Mouse (Mus musculus) adrenal gland, adult 8-10 months (tissue): ENCODE measurements around the gene Bbs12. TPM values are rescaled to one million over a fixed set of nuclear protein-coding genes. Genes with fewer than 3 reads are reported as not detected.

Source experiments
- DNase-seq: peaks from one replicate; pipeline ENCODE4 v3.0.0; 2022
- total RNA-seq, 4 experiments: library from RNA; stranded (reverse); gene quantifications; 2 replicates each; pipeline ENCODE4 v1.2.4; 2022

The Bbs12 gene
- 10 to 100 TPM in 1 of 4 experiments, 1 to 10 TPM in 3; 5.7 to 10.3 (median 7.2) TPM for total RNA-seq

DNA sequence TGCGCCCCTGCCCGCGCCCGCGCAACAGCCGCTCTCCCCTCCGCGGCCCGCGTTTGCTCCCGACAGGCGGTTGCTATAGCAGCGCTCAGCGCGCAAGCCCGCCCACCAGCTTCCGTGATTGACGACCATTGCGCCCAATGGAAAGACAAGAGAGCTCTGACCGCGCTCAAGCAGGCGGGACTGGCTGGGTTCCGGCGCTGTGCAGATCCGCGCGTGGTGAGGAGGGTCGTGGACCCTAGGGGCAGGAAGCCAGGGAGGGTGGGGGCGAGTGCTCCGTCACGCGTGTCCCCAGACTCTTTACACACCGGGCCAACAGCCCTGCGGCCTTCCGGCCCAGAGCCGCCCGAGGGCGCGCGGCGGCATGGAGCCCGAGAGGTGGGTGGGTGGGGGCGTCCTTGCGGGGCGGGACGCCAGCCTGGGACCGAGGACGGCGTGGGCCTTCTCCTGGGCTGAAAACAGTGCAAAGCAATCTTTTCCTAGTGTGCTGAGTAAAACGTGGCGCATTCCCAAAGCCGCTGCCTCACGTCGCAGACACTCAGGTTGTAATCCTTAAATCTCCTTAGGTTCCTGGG is at the start of gene Bbs12, which contains the start of gene Cetn4:
Gene Bbs12 (plus strand): TSS at position 185 of the 572 bp plus-strand sequence.
Gene Cetn4 (minus strand): TSS at position 339 of the 572 bp plus-strand sequence.
- peak; percentile 92 for DNase-seq

DNA sequence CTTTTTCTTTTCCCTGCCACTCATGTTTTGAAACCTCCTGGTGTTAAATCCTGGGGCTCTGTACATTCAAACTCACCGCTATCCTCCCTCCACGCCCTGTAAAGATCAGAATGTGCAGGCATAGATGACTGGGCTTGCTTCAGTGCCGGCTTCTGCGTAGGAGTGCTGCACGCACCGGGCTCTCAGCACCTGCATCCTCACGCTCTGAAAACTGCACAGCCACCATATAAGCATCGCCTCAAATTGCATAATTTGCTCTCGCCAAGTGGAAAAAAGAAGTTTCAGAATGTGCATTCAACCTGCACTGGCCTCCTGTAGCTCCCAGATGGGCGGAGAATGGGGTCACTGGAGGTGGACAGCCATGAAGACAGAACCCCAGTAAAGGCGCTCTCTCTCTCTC is 44.0 kb upstream of the Bbs12 start:
- no peak for DNase-seq

DNA sequence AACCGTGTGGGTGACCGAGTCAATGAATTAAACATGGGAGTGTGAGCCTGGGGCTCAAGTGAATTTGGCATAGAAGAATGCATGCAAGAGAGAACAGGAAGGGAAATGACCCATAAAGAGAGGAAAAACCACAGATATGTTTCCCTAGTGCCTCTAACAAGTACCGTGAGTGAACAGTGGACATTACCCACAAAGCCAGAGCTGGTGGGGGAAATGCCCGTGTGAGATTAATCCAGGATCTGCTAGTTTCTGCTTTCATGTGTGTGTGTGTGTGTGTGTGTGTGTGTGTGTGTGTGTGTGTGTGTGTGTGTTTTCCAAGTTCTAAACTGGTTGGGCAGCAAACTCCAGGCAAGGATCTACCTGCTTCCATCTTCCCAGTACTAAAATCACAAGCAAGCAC is 42.4 kb upstream of the Bbs12 start:
- no peak for DNase-seq

DNA sequence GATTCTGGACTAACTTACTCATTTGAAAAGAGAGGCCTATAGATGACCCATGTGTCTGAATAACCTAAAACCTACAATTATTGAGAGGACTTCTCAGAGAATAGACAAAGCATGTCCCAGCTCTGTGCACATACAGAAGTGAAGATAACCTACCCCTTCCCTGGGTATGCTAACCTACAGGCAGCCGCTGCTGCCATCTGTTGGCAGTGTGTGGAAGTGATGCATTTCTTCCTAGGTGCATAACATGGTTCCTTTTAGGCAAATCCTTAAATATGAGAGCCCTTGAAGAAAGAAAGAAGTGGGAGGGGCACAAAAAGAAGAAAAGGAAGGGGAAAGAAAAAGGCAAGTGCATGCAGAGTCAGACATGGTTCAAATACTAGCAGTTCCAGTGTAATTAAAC is 41.1 kb upstream of the Bbs12 start:
- DNase-seq: no peak

DNA sequence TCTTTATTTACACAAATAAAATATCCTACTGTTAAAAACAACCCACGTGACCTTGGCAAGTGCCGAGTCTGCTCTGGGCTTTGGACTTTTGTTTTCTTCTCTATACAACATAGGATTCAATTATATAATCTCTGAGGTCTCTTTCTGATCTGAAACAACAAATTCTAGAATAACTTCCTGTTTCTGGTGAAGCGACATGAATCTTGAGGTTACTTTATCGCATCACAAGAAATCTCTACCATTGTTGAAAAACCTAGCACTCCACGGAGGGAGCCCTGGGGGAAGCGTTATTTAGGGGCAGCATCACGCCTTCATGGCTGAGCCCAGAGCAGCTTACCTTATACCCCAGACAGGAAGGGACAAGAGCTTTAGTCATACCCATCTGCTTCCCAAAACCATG is 39.3 kb upstream of the Bbs12 start:
- no peak for DNase-seq

DNA sequence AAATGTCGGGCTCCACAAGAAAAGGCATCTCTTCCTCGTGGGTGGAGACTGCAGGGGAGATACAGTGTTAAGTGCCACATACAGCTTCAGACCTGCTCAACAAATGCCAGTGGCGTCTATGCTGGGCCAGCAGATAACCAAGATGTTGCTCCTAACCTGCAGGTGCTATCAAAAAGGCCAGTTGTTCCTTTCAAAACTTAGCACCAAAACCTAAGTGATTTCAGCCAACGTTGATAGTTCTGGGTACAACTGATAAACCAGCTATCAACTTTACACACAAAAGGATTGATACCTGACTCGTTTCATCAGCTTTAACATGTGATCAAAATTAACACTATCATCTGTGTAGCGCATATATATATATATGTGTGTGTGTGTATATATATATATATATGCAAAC is 37.7 kb upstream of the Bbs12 start:
- no peak for DNase-seq

DNA sequence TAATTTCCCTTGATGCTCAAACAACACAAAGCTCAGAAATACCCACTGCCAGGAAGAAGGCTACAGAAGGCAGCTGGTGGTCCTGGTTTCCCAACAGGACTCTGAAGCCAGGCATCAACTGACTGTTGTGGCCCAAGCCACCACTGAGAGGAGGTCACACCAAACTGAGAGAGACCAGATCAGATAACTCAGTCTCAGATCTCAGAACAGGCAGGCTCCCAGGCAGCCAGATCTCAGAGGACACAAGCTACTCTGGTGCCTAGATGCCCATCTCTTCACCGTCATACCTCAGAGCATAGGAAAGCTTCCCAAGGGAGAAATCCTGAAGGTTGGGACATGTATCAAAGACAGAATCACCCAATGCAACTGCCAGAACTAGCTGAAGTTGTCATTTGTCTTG is 32.1 kb upstream of the Bbs12 start:
- DNase-seq: no peak

DNA sequence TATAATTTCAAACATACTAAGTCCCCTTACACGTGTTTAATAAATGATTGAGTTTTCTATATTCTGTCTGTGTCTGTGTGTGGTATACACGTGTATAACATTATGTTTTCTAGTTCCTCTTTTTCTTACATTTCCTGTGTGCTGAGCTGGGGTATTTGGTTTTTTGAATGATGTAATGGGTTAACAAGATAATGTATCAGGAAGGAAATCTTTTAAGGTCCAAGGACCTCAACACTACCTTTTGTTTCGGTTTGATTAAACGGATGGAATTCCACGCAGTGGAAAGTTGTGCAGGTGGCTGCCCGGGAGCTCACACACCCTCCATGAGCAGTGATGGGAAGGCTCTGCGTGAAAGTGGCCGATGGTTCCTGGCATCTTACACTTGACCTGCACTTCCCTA is 31.5 kb upstream of the Bbs12 start:
- no peak for DNase-seq

DNA sequence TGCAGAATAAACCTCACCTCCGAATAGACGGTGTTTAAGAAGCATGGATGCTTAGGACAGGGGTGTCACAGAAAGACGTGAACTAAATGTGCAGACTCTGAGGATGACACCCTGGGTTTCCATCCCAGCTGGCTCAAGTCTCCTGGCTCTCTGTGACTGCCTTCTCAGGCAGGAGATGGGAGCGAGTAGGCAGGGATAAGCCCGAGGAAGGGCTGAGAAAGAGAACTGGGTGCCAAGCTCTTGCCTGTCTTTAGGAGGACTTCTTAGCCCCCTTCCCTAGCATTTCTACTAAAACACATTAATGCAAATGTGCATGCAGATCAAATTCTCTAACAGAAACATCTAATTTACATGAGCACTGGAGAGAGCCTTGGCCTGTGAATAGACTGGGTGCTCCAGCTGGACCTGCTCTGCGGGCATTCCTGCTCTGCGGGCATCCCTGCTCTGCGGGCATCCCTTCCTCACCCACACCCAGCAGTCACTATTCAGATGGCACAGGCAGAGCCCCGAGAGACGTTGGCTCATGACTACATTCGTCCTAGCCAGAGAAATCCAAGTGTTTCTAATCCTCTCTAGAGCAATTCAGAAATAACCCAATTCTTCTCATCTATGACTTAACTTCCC is 29.9 kb upstream of the Bbs12 start:
- DNase-seq: no peak

DNA sequence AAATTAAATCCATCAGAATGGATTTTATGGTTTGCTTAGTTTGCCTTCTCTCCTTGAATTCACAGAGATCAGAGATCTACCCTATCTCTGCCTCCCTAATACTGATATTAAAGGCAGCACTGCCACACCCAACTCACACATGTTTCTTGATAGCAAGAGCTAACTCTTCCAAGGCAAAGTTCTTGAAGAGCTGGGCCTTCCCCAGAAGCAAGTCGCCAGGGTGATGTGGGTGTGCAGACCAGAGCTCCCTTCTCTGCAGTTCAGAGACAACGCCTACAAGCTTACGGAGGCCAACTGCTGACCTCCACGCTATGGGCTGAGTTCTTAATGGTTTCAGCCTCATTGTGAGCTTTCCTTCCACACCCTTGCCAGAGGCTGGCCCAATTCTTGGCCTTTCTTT is 29.1 kb upstream of the Bbs12 start:
- no peak for DNase-seq

DNA sequence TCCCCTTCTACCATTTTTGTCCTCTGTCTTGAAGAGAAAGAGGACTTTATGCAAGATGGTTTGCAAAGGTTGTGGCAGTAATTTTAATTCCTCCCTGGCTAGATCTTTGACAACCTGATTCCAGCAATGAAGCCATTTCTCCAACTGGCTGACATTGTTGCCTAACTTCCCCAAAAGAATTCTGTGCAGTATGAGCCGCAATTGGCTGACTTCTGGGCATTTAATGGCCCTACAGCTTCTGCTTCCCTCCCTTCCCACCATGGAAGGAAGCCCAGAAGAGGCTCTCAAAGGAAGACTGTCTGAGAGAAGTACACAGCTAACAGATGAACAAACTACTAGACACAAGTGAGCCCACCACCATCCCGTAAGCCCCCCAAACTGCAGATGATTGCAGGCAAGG is 23.1 kb upstream of the Bbs12 start:
- no peak for DNase-seq

DNA sequence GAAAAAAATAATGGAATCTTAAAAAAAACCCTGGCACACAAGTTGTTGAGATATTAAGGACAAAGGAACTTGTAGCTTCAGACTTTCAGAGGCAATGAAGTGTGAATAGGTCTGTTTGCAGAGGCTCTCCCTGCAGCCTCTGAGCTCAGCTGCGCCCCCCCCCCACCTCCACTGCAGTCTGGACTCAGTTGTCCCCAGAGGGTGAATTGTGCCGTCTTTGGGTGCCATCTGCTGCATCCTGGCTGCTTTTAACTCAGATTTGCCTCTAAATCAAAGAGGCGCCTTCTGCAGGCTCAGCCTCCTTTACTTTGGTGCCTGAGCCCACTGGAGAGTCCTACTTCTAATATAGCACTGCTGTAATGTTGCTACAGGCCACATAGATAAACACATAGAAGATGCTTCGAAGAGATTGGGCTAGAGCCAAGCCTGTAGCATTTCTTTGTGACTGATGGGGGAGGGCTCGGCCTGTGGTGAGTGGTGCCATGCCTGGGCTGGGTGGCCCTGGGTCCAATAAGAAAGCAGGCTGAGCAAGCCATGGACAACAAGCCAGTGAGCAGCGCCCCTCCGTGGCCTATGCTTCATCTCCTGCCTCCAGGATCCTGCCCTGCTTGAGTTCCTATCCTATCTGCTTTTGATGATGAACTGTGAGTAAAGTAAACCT is 21.3 kb upstream of the Bbs12 start:
- DNase-seq: no peak

DNA sequence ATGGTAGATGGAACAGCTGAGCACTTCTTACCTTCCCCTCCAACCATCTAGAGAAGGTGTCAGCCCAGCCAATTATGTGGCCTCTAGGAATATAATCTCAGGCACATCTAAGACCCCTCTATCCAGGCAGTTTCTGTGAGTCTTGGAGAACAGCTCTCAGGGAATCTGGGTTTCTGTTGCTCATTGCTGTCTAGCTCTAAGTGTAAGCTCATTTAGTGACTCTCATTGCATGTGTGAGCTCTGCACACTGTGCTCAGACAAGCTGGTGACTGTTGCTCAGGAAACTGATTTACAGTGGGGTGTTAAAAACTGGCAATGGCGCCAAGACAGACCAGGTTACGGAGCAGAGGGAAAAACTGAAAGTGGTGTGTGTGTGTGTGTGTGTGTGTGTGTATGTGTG is 20.4 kb upstream of the Bbs12 start:
- no peak for DNase-seq

DNA sequence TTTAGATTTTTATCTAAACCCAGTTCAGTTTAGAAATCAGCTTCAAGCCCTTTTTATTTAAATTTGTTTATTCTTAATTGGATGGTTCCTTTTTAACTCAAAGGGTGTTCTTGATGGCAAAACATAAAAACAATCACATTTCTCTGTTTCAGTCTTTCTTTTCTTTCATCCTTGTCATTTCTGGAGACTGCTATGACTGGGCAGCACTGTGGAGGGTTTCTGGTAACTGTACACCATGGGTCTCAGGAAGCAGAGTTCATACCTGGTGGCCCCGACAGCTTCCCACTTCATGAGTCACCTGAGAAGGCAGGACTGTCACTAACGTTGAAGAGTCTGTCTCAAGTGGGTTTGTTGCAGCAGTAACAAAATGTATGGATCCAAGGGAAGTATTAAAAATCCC is 19.7 kb upstream of the Bbs12 start:
- no peak for DNase-seq

DNA sequence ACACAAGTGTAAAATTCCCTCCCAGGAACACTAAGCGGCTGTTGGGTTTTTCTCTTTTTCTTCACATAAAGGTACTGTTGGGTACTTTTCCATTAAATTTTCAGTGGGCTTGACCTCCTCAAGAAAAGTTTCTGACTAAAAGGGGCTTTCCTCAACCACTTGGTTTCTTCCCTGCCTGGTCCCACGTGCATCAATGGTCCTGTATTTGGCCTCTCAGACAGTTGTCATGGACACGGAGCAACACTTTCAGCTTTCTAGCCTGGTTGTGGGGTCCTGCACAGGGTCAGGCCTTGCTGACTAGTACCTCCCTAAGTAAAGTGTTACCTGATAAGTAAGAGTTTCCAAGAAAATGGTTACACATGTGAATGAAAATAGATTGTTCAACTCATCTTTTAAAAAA is 12.9 kb upstream of the Bbs12 start:
- DNase-seq: no peak

DNA sequence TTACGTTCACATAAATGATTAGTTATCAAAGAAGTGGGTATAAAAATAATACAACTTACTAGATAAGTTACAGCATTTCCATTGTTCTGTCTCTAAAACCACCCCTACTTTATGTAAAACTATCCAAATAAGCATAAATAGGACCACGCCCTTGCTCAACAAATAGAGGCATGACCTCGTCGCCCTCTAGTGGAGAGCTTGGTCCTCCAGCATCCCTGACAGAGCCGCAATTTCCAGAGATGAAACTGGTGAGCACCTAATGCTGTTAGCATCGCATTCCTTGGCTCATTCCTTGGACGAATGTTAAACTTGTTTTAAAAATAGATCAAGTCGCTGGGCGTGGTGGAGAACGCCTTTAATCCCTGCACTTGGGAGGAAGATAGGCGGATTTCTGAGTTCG is 9.7 kb upstream of the Bbs12 start:
- DNase-seq: no peak

DNA sequence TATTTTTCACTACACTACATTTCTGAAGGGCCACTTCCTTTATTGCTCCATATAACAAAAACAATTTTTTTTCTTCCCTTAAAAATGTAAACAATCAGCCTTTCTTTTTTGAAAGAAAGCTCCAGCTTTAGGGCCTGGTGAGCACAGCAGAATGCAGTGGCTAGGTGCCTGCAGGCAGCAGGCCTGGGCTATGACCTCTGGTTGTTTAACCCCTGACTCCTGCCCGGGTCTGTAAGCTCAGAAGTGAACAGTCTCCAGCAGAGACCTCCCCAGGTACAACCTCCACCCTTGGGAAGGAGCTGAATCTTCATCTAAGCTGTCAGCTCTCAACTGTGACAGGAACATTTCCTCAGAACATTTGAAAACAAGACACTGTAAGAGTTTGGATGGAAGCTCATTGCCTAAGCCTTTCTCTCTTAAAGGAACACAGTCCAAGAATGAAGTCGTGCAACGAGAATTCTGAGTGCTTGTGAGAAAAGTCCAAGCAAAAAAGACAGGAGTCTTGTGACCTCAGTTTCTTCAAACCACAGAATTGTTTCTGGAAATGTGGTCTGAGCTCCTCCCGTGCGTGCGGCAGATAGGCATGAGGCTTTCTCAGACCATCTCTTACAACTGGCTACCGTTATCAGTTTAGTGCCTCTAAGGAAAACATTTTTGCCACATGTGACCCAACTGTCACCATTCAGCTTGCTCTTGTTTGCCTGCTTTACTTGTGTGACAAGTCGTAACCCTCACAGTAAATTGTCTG is 8.8 kb upstream of the Bbs12 start:
- DNase-seq: no peak

DNA sequence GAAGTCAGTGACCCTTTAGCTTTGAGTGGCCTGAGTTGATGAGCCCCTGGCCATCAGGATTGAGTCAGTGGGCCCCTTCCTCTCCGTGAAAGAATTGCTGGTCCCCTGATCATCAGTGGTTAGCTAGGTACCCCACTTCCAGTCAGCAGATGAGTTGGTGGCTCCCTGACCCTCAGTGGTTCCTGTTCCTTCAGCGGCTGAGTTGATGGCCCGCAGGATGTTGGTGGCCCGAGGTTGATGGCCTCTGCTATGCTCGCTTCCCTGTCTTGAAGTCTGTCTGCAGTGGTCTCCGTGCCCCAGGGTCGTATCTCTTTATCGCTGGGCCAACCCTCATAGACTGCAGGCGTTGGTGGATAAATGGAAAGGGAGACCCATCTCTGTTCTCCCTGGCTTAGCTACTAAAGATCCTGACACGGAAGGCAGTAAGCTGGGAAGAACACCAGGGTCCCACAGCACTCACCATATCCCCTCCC is 421 bp upstream of the Bbs12 start:
- no peak for DNase-seq

DNA sequence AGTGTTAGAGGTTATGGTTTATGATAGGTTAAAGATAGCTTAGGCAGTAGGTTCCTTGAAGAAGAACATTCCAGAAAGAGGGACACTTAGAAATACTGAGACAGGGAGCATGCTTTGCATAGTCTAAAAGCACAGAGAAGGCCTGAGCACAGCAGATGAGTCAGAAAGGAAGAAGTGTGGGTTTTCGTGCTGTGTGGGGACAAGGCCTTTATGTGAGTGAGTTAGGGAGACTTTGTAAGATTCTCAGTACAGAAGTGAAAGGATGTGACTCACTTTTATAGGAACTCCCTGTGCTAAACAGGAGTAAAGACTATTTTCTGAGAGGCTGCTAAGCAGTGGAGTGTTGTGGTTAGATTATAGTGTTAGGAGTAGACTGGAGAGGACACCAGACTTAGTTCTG is 1.0 kb downstream of the Bbs12 start:
- peak; percentile 41 for DNase-seq

DNA sequence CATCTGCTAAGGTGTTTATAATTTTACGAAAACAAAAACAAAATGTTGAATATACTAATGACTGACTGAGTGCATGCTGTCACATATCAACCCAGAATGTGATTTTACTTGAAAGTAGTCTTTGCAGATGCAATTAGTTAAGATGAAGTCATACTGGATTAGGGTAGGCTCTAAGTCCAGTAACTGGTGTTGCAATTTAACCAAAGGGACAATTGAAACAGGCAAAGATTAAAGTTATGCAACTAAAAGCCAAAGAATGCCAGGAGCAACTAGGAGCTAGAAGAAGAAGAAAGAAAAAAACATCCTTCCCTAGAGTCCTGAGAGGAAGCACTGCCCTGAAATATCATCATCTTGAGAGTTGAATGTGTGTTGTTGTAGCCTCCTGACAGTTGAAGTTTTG is 3.9 kb downstream of the Bbs12 start:
- DNase-seq: no peak

DNA sequence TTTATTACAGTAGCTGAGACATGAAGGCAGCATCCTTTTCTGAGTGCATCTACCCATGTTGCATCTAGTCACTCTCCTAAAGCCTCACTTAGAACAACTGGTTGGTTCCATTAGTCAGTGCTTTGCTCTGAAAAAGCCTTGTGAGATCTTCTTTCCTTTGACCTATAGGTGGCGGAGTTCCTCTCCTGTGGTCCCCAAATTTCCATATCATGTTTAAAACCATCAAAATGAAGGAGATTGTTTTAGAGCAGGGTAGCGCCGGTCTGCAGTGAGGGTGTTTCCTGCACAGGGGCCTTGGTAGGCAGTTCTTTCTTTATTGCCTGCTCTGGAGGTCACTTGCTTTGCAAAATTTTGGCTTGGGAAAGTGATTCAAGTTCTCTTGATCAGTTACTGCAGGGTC is 12.0 kb downstream of the Bbs12 start:
- no peak for DNase-seq

DNA sequence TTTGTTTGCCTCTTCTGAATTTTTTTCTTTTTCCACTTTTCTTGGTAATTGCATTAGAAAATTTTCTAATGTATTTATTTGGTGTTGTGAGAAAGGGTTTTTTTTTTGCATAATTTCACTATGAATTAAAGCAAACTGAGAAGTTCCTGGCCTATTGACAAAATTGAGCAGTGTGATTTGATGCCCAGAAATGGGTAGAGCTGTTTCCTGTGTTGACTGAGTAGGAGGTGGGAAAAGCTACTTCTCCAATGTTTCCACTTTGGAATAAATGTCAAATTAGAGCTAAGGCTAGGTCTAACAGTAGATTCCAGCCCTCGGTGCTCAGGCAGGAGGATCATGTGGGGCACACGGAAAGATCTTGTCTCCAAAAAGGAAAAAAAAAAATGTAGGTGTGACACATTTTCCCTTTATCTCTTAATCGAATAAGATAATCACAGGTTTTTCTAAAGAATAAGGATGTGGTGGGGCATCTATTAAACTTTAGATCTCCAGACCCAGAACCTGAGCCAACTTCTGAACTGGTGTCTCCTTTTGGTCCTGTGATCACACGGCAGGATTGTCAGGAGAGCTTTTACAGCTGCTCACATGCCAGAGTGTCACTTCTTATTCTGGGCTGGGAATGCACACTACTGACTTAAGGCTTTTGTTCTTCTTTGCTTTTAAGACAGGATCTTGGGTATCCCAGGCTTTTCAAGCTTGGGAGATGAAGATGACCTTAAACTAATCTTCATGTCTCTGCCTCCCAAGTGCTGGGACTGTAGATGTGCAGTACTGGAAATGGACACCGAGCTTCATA is 13.2 kb downstream of the Bbs12 start:
- no peak for DNase-seq

DNA sequence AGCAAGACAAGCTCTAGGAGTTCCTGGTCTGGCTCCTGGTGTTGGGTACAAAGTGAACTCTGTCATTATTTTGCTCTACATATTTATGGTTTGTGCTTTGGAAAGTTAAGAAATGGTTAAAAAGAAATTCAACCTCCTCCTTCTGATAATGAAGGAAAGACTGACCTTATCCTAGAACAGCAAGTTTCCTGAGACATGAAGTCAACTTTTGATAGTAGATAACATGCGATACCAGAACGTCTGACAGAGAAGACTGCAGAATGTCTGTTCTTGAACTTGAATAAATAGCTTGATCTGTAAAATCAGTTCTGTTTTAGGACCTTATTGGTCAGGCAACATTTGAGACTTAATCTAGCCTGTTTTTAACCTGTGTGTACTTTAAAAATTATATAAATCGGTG is 14.3 kb downstream of the Bbs12 start:
- no peak for DNase-seq
